In genomic region chr2:28905561-28905960, GRCm38 (mm10) we compare ENCODE assay signal across 25 mouse cellular contexts. TPM values are rescaled to one million over a fixed set of nuclear protein-coding genes. Genes with fewer than 3 reads are reported as not detected.
DNase-seq lines count a peak whose midpoint lies in the region; ATAC-seq and TF ChIP-seq lines count a peak whose summit lies in the region.
"Had no signal": no experiment of that assay in that cellular context is flagged by ENCODE, and none has a peak within 500 bp of the region (broad histone marks: within the 10 kb centered on the region; RNA-seq: fewer than 3 reads in every experiment).

No protein-coding gene starts in this region.

- no peaks in the 10 kb centered on the region for H3K9me3 ChIP-seq in hindbrain, embryonic 10.5 days
- no peaks in the 10 kb centered on the region for H3K9me3 ChIP-seq in hindbrain, embryonic 11.5 days (ENCODE audit: control insufficient read depth, low read length)
- H3K9me3 ChIP-seq in midbrain, embryonic 10.5 days (replicated peaks): no peaks in the 10 kb centered on the region
- no peaks in the 10 kb centered on the region for H3K9me3 ChIP-seq in midbrain, postnatal 0 days (ENCODE audit: low read length)
- H3K9me3 ChIP-seq: embryonic facial prominence, embryonic 10.5 days; heart, embryonic 12.5 days; hindbrain, embryonic 15.5 days; limb, embryonic 15.5 days had no signal

- no peak for TF ChIP-seq CTCF in midbrain, postnatal 0 days (IDR thresholded peaks at IDR 0.05)

- 43% methylated on average over 4 of the region's 4 CpGs for WGBS in hindbrain, embryonic 10.5 days
- 40% methylated on average over 4 of the region's 4 CpGs for WGBS in hindbrain, embryonic 11.5 days
- WGBS in midbrain, embryonic 10.5 days: 44% methylated on average over 4 of the region's 4 CpGs
- WGBS in midbrain, postnatal 0 days: 29% methylated on average over 4 of the region's 4 CpGs

- TF ChIP-seq POLR2A in myocyte (IDR thresholded peaks at IDR 0.05; ENCODE audit: insufficient read length, low read depth): no peak

- no peak overlapping the region for H3K4me3 ChIP-seq in hindbrain, embryonic 10.5 days
- H3K4me3 ChIP-seq in hindbrain, embryonic 11.5 days (ENCODE audit: low read depth, low read length): no peak overlapping the region
- H3K4me3 ChIP-seq in midbrain, embryonic 10.5 days: no peak overlapping the region
- no peak overlapping the region for H3K4me3 ChIP-seq in midbrain, postnatal 0 days (ENCODE audit: low read depth, low read length)
- no peak overlapping the region for H3K4me3 ChIP-seq in myocyte
- H3K4me3 ChIP-seq: embryonic facial prominence, embryonic 10.5 days; heart, embryonic 12.5 days; hindbrain, embryonic 15.5 days; limb, embryonic 15.5 days had no signal

- H3K9ac ChIP-seq in hindbrain, embryonic 11.5 days (ENCODE audit: low read depth, low read length): no peak overlapping the region
- H3K9ac ChIP-seq in midbrain, postnatal 0 days (replicated peaks; ENCODE audit: low read length, poor library complexity, severe bottlenecking): no peak overlapping the region; the same call in 1 of the 2 replicates
- H3K9ac ChIP-seq: heart, embryonic 12.5 days; hindbrain, embryonic 15.5 days; limb, embryonic 15.5 days; liver, postnatal 0 days had no signal

- H3K79me2 ChIP-seq in myocyte (ENCODE audit: control insufficient read depth, insufficient read depth): no peaks in the 10 kb centered on the region

- intact Hi-C loops in left cerebral cortex, postnatal 36 days (cut with DNase I): no loop called here

- no peak for ATAC-seq in hindbrain, embryonic 11.5 days (ENCODE audit: low FRiP score)
- no peak for ATAC-seq in midbrain, postnatal 0 days (ENCODE audit: low FRiP score)
- ATAC-seq: intestine, embryonic 16.5 days; liver, postnatal 0 days had no signal

- H3K27me3 ChIP-seq in hindbrain, embryonic 10.5 days (ENCODE audit: insufficient read depth, poor library complexity, severe bottlenecking): peaks cover 100% of the 10 kb centered on the region
- peaks cover 67% of the 10 kb centered on the region for H3K27me3 ChIP-seq in hindbrain, embryonic 11.5 days (ENCODE audit: control insufficient read depth, insufficient read depth, low read length)
- peaks cover 100% of the 10 kb centered on the region for H3K27me3 ChIP-seq in midbrain, embryonic 10.5 days (ENCODE audit: low read depth, poor library complexity, severe bottlenecking)
- H3K27me3 ChIP-seq in midbrain, postnatal 0 days (ENCODE audit: insufficient read depth, low read length): peaks cover 20% of the 10 kb centered on the region
- H3K27me3 ChIP-seq in myocyte (ENCODE audit: control insufficient read depth, insufficient read depth, insufficient read length): no peaks in the 10 kb centered on the region

- H3K4me2 ChIP-seq in hindbrain, embryonic 11.5 days (replicated peaks; ENCODE audit: low read depth, low read length): no peak overlapping the region
- H3K4me2 ChIP-seq in midbrain, postnatal 0 days (ENCODE audit: low read depth, low read length, poor library complexity, severe bottlenecking): no peak overlapping the region
- H3K4me2 ChIP-seq in myocyte (ENCODE audit: low read depth): no peak overlapping the region
- H3K4me2 ChIP-seq: heart, embryonic 12.5 days; hindbrain, embryonic 15.5 days; limb, embryonic 15.5 days had no signal

- H3K4me1 ChIP-seq in hindbrain, embryonic 10.5 days (replicated peaks): peaks cover 53% of the 10 kb centered on the region
- peaks cover 24% of the 10 kb centered on the region for H3K4me1 ChIP-seq in hindbrain, embryonic 11.5 days (replicated peaks; ENCODE audit: control insufficient read depth, insufficient read depth, low read length)
- H3K4me1 ChIP-seq in midbrain, embryonic 10.5 days: peaks cover 61% of the 10 kb centered on the region
- no peaks in the 10 kb centered on the region; the same call in 1 of the 2 replicates for H3K4me1 ChIP-seq in midbrain, postnatal 0 days (ENCODE audit: insufficient read depth, low read length)

- peaks cover 33% of the 10 kb centered on the region for H3K36me3 ChIP-seq in hindbrain, embryonic 10.5 days
- H3K36me3 ChIP-seq in hindbrain, embryonic 11.5 days (ENCODE audit: control insufficient read depth, insufficient read depth, low read length): 0 out of 2 replicates have a peak, but pooled peaks cover 3% of the 10 kb centered on the region
- H3K36me3 ChIP-seq in midbrain, embryonic 10.5 days: peaks cover 28% of the 10 kb centered on the region
- peaks cover 6% of the 10 kb centered on the region for H3K36me3 ChIP-seq in midbrain, postnatal 0 days (ENCODE audit: insufficient read depth, low read length)
- peaks cover 10% of the 10 kb centered on the region for H3K36me3 ChIP-seq in myocyte (ENCODE audit: control insufficient read depth, insufficient read depth)

- H3ac ChIP-seq in myocyte (ENCODE audit: control insufficient read depth, insufficient read length): no peak overlapping the region

- H3K27ac ChIP-seq in hindbrain, embryonic 10.5 days: no peak overlapping the region
- H3K27ac ChIP-seq in hindbrain, embryonic 11.5 days (ENCODE audit: low read depth, low read length): no peak overlapping the region
- no peak overlapping the region for H3K27ac ChIP-seq in midbrain, embryonic 10.5 days (replicated peaks)
- H3K27ac ChIP-seq in midbrain, postnatal 0 days (ENCODE audit: low read depth, low read length): no peak overlapping the region
- H3K27ac ChIP-seq: embryonic facial prominence, embryonic 10.5 days; hindbrain, embryonic 15.5 days; limb, embryonic 15.5 days; stomach, postnatal 0 days had no signal

- DNase-seq in hindbrain, embryonic 10.5 days (ENCODE audit: low spot score): peak; percentile 36
- DNase-seq in hindbrain, embryonic 11.5 days (ENCODE audit: low spot score): no peak
- peak; percentile 58 for DNase-seq in midbrain, embryonic 10.5 days (ENCODE audit: low spot score)
- DNase-seq in midbrain, postnatal 0 days (ENCODE audit: low spot score): no peak
- peak; percentile 45 to 78 for DNase-seq in kidney, postnatal 25 days
- no peak for DNase-seq in retina, postnatal 1 day
- no peak for DNase-seq in left cerebral cortex, postnatal 36 days (ENCODE audit: low spot score in 2 of 2)
- DNase-seq: cerebellum, adult 18-20 months; cerebellum, postnatal 36 days; heart, adult 11 months; heart, postnatal 14 days; liver, postnatal 0 days; lung, postnatal 14 days; right cerebral cortex, postnatal 25 days had no signal

TF ChIP-seq in myocyte, 11 proteins besides CTCF, POLR2A, EP300 and RAD21:
- TF ChIP-seq CEBPB (IDR thresholded peaks at IDR 0.05; ENCODE audit: insufficient read depth, poor library complexity, severe bottlenecking) (no peak), MYOG (IDR thresholded peaks at IDR 0.05; ENCODE audit: control insufficient read depth in 1 of 3, insufficient read depth in 1 of 3, insufficient read length in 2 of 3, low read depth in 2 of 3) (no peak), USF1 (IDR thresholded peaks at IDR 0.05; ENCODE audit: low read depth) (no peak), MAX (IDR thresholded peaks at IDR 0.05; ENCODE audit: low read depth) (no peak), REST (IDR thresholded peaks at IDR 0.05; ENCODE audit: insufficient read depth, insufficient read length) (no peak), MYOD1 (IDR thresholded peaks at IDR 0.05; ENCODE audit: control insufficient read depth in 1 of 3, insufficient read length in 2 of 3, low read depth in 2 of 3) (peak in 2 of 3 experiments; percentile 17 to 36), POLR2AphosphoS2 (IDR thresholded peaks at IDR 0.05; ENCODE audit: insufficient read length, low read depth) (no peak), TCF3 (IDR thresholded peaks at IDR 0.05; ENCODE audit: insufficient read length, low read depth) (no peak)

RNA-seq across cellular contexts. Expression of gene Barhl1, which starts 10.9 kb away (rescaled TPM):
- polyA plus RNA-seq in hindbrain, embryonic 10.5 days (2016; fragmentation: Nextera tagmentation; extraction: Ambion mirVana): 10.8 and 18.4 TPM in 2 replicates
- 9.4 and 9.9 TPM in 2 replicates for polyA plus RNA-seq in hindbrain, embryonic 11.5 days (2014; fragmentation: Nextera tagmentation; extraction: Ambion mirVana)
- polyA plus RNA-seq in midbrain, embryonic 10.5 days (2016; fragmentation: Nextera tagmentation; extraction: Ambion mirVana): 10.9 and 13.8 TPM in 2 replicates
- 36.8 and 49.0 TPM in 2 replicates for total RNA-seq in midbrain, postnatal 0 days (2014; rRNA removed)
- 36.8 and 36.9 TPM in 2 replicates for polyA plus RNA-seq in midbrain, postnatal 0 days (2015; fragmentation: Nextera tagmentation; extraction: Ambion mirVana)
- 0.04 TPM for polyA plus RNA-seq in myocyte (2012; fragmentation: generic; extraction: Trizol)
- total RNA-seq in left cerebral cortex, postnatal 36 days (2021): not detected
- total RNA-seq: gastrocnemius, adult 8-10 months; heart, postnatal 14 days; layer of hippocampus, adult 8-10 months; left cerebral cortex, postnatal 25 days; megakaryocyte, adult 5-6 weeks had no signal
- polyA plus RNA-seq: heart, embryonic 12.5 days; intestine, embryonic 16.5 days; liver, postnatal 0 days; stomach, postnatal 0 days had no signal

Comparison
In these comparisons a context has a peak if more than half of its experiments do, and no peak if none do; other contexts are left out.
1. DNase-seq: peak in hindbrain, embryonic 10.5 days (single experiment), midbrain, embryonic 10.5 days (single experiment) and kidney, postnatal 25 days (2 of 2); none in hindbrain, embryonic 11.5 days (single experiment), midbrain, postnatal 0 days (single experiment), retina, postnatal 1 day (single experiment) and left cerebral cortex, postnatal 36 days (0 of 2).
2. RNA of gene Barhl1, which starts 10.9 kb away (polyA plus RNA-seq): 36.8 to 36.9 TPM in midbrain, postnatal 0 days, 10.8 to 18.4 TPM in hindbrain, embryonic 10.5 days, 10.9 to 13.8 TPM in midbrain, embryonic 10.5 days and 9.4 to 9.9 TPM in hindbrain, embryonic 11.5 days; 0.04 TPM in myocyte (single experiment); every median in the first group is over 10 times any median in the second.